Mouse (Mus musculus) limb, embryonic 12.5 days (tissue): ENCODE data around the gene Sfxn1. TPM values are rescaled to one million over a fixed set of nuclear protein-coding genes. Genes with fewer than 3 reads are reported as not detected.

Source experiments
- ATAC-seq: fragments of 200-750 bp; cut with Nextera tagmentation; 2 replicates; pipeline ENCODE4 v1.8.0; 2017; ENCODE audit warnings: low read depth, moderate TSS enrichment; ENCODE audit not compliant: insufficient number of reproducible peaks, insufficient read depth, low FRiP score, low TSS enrichment
- H3K27ac ChIP-seq: fragments of 300-500 bp; sonication (generic); 2 replicates; pipeline ENCODE4 v1.5.1; 2016; ENCODE audit warnings: mild to moderate bottlenecking, moderate library complexity
- H3K27me3 ChIP-seq: fragments of 300-500 bp; sonication (generic); 2 replicates; pipeline ENCODE4 v1.6.1; 2016; ENCODE audit warnings: mild to moderate bottlenecking, moderate library complexity
- H3K36me3 ChIP-seq: fragments of 300-500 bp; sonication (generic); 2 replicates; pipeline ENCODE4 v1.6.1; 2016; ENCODE audit warnings: mild to moderate bottlenecking, moderate library complexity
- H3K4me1 ChIP-seq: fragments of 300-500 bp; sonication (generic); replicated peaks from 2 replicates; pipeline ENCODE4 v1.6.1; 2016
- H3K4me2 ChIP-seq: fragments of 300-500 bp; sonication (generic); 2 replicates; pipeline ENCODE4 v1.6.1; 2016; ENCODE audit warnings: mild to moderate bottlenecking, moderate library complexity
- H3K4me3 ChIP-seq: fragments of 300-500 bp; sonication (generic); replicated peaks from 2 replicates; pipeline ENCODE4 v1.5.1; 2016; ENCODE audit warnings: mild to moderate bottlenecking
- H3K9ac ChIP-seq: fragments of 300-500 bp; sonication (generic); replicated peaks from 2 replicates; pipeline ENCODE4 v1.6.1; 2016; ENCODE audit warnings: mild to moderate bottlenecking, moderate library complexity
- H3K9me3 ChIP-seq: fragments of 300-500 bp; sonication (generic); 2 replicates; pipeline ENCODE4 v1.6.1; 2016; ENCODE audit warnings: mild to moderate bottlenecking, moderate library complexity
- WGBS: fragments of 180-500 bp; shearing (Covaris S2); methylation state at CpG from one replicate; pipeline ENCODE4 v1.1.7; 2016; 5-methylcytosine and 5-hydroxymethylcytosine counted together
- polyA plus RNA-seq: library from polyadenylated mRNA; unstranded; fragments of >200 nt; fragmentation: Nextera tagmentation; extraction: Ambion mirVana; gene quantifications from 2 replicates; pipeline ENCODE4 v1.2.1, GENCODE M21; 2016

The Sfxn1 gene
- 57.0 and 57.6 TPM in 2 replicates for polyA plus RNA-seq

- H3K9ac ChIP-seq, result peak within 1 kb of the TSS; percentile 83
- no peaks in the 10 kb centered on the region for H3K36me3 ChIP-seq
- H3K4me1 ChIP-seq, result peaks cover 11% of the 10 kb centered on the region; the same call in 1 of the 2 replicates
- under 1% methylated on average over 74 of the region's 74 CpGs for WGBS
- H3K27me3 ChIP-seq, result peaks cover 11% of the 10 kb centered on the region; the same call in 1 of the 2 replicates
- peak within 1 kb of the TSS; percentile 69 for H3K4me2 ChIP-seq
- 0 out of 2 replicates have a peak within 1 kb of the TSS, but pooled peaks have one; percentile 25 for H3K27ac ChIP-seq
- peak within 1 kb of the TSS; percentile 67 for H3K4me3 ChIP-seq
- peak; percentile 80 for ATAC-seq
- H3K9me3 ChIP-seq, result no peaks in the 10 kb centered on the region
Observed at GRCm38 (mm10) chr13:54071606-54072331, at the start of gene Sfxn1. Gene Sfxn1, plus strand, starts transcription at chr13:54071869.

- ATAC-seq, result no peak
- WGBS, result 75% methylated on average over 5 of the region's 5 CpGs
- Histone ChIP-seq H3K9me3 (no peaks in the 10 kb centered on the region), H3K4me2 (no peak overlapping the region), H3K4me3 (no peak overlapping the region), H3K27ac (no peak overlapping the region), H3K4me1 (no peaks in the 10 kb centered on the region), H3K36me3 (no peaks in the 10 kb centered on the region), H3K27me3 (peaks cover 8% of the 10 kb centered on the region; the same call in 1 of the 2 replicates), H3K9ac (no peak overlapping the region)
Observed at GRCm38 (mm10) chr13:54023311-54023710, 48.4 kb upstream of the Sfxn1 start.

GRCm38 (mm10) chr13:54027079-54027478, 44.6 kb upstream of the Sfxn1 start:
- H3K27ac ChIP-seq, result no peak overlapping the region
- no peaks in the 10 kb centered on the region for H3K36me3 ChIP-seq
- 85% methylated on average over 7 of the region's 7 CpGs for WGBS
- H3K4me1 ChIP-seq, result no peaks in the 10 kb centered on the region
- H3K27me3 ChIP-seq, result peaks cover 8% of the 10 kb centered on the region; the same call in 1 of the 2 replicates
- H3K4me2 ChIP-seq, result no peak overlapping the region
- no peak overlapping the region for H3K4me3 ChIP-seq
- ATAC-seq, result no peak
- no peaks in the 10 kb centered on the region for H3K9me3 ChIP-seq
- H3K9ac ChIP-seq, result no peak overlapping the region

GRCm38 (mm10) chr13:54033653-54034052, 38.0 kb upstream of the Sfxn1 start:
- no peak overlapping the region for H3K4me3 ChIP-seq
- H3K4me2 ChIP-seq, result no peak overlapping the region
- 90% methylated on average over 4 of the region's 4 CpGs for WGBS
- H3K27ac ChIP-seq, result no peak overlapping the region
- H3K27me3 ChIP-seq, result peaks cover 1% of the 10 kb centered on the region; the same call in 1 of the 2 replicates
- no peak for ATAC-seq
- no peaks in the 10 kb centered on the region for H3K4me1 ChIP-seq
- H3K36me3 ChIP-seq, result no peaks in the 10 kb centered on the region
- no peaks in the 10 kb centered on the region for H3K9me3 ChIP-seq
- no peak overlapping the region for H3K9ac ChIP-seq

- 63% methylated on average over 1 of the region's 1 CpGs for WGBS
- no peak for ATAC-seq
Observed at GRCm38 (mm10) chr13:54035541-54035940, 36.1 kb upstream of the Sfxn1 start.

GRCm38 (mm10) chr13:54037936-54038335, 33.7 kb upstream of the Sfxn1 start:
- Histone ChIP-seq H3K9me3 (no peaks in the 10 kb centered on the region), H3K4me1 (no peaks in the 10 kb centered on the region), H3K9ac (no peak overlapping the region), H3K36me3 (no peaks in the 10 kb centered on the region), H3K4me3 (no peak overlapping the region), H3K27ac (no peak overlapping the region), H3K27me3 (peaks cover 8% of the 10 kb centered on the region; the same call in 1 of the 2 replicates), H3K4me2 (no peak overlapping the region)
- 83% methylated on average over 4 of the region's 4 CpGs for WGBS
- ATAC-seq, result no peak

More at GRCm38 (mm10) chr13:54035541-54035940, 36.1 kb upstream of the Sfxn1 start:
- Histone ChIP-seq H3K9ac (no peak overlapping the region), H3K4me3 (no peak overlapping the region), H3K27me3 (peaks cover 8% of the 10 kb centered on the region; the same call in 1 of the 2 replicates), H3K36me3 (no peaks in the 10 kb centered on the region), H3K4me1 (no peaks in the 10 kb centered on the region), H3K4me2 (no peak overlapping the region), H3K9me3 (no peaks in the 10 kb centered on the region), H3K27ac (no peak overlapping the region)

GRCm38 (mm10) chr13:54040256-54040655, 31.4 kb upstream of the Sfxn1 start:
- no peak for ATAC-seq
- Histone ChIP-seq H3K36me3 (no peaks in the 10 kb centered on the region), H3K27me3 (peaks cover 21% of the 10 kb centered on the region; the same call in 1 of the 2 replicates), H3K27ac (no peak overlapping the region), H3K9me3 (no peaks in the 10 kb centered on the region), H3K4me1 (no peaks in the 10 kb centered on the region), H3K4me2 (no peak overlapping the region), H3K9ac (no peak overlapping the region), H3K4me3 (no peak overlapping the region)
- 82% methylated on average over 2 of the region's 2 CpGs for WGBS

GRCm38 (mm10) chr13:54048679-54049352, 22.9 kb upstream of the Sfxn1 start:
- ATAC-seq, result no peak
- no peak overlapping the region for H3K27ac ChIP-seq
- 83% methylated on average over 7 of the region's 7 CpGs for WGBS
- no peaks in the 10 kb centered on the region for H3K36me3 ChIP-seq
- no peaks in the 10 kb centered on the region for H3K4me1 ChIP-seq
- peaks cover 51% of the 10 kb centered on the region for H3K27me3 ChIP-seq
- H3K4me3 ChIP-seq, result no peak overlapping the region
- no peak overlapping the region for H3K4me2 ChIP-seq
- no peak overlapping the region for H3K9ac ChIP-seq
- H3K9me3 ChIP-seq, result no peaks in the 10 kb centered on the region

GRCm38 (mm10) chr13:54051641-54052040, 20.0 kb upstream of the Sfxn1 start:
- H3K4me2 ChIP-seq, result no peak overlapping the region
- H3K27ac ChIP-seq, result no peak overlapping the region
- no peaks in the 10 kb centered on the region for H3K36me3 ChIP-seq
- H3K4me1 ChIP-seq, result peaks cover 11% of the 10 kb centered on the region
- no peaks in the 10 kb centered on the region for H3K9me3 ChIP-seq
- 72% methylated on average over 7 of the region's 7 CpGs for WGBS
- H3K27me3 ChIP-seq, result peaks cover 70% of the 10 kb centered on the region
- no peak for ATAC-seq
- no peak overlapping the region for H3K4me3 ChIP-seq
- H3K9ac ChIP-seq, result no peak overlapping the region

- H3K4me2 ChIP-seq, result peak overlapping the region; percentile 85
- H3K27ac ChIP-seq, result no peak overlapping the region
- peaks cover 78% of the 10 kb centered on the region for H3K27me3 ChIP-seq
- under 1% methylated on average over 20 of the region's 20 CpGs for WGBS
- H3K9ac ChIP-seq, result peak overlapping the region; percentile 52; the same call in 1 of the 2 replicates
- peak overlapping the region; percentile 45 for H3K4me3 ChIP-seq
- H3K9me3 ChIP-seq, result no peaks in the 10 kb centered on the region
- H3K4me1 ChIP-seq, result peaks cover 11% of the 10 kb centered on the region
- no peak for ATAC-seq
- H3K36me3 ChIP-seq, result no peaks in the 10 kb centered on the region
Observed at GRCm38 (mm10) chr13:54054962-54055361, 16.7 kb upstream of the Sfxn1 start.

- Histone ChIP-seq H3K27ac (no peak within 1 kb of the TSS), H3K9me3 (no peaks in the 10 kb centered on the region), H3K4me1 (peaks cover 11% of the 10 kb centered on the region), H3K27me3 (peaks cover 76% of the 10 kb centered on the region), H3K4me2 (peak within 1 kb of the TSS; percentile 85), H3K9ac (peak within 1 kb of the TSS; percentile 52), H3K36me3 (no peaks in the 10 kb centered on the region), H3K4me3 (peak within 1 kb of the TSS; percentile 45)
- WGBS, result under 1% methylated on average over 31 of the region's 31 CpGs
- no peak for ATAC-seq
Observed at GRCm38 (mm10) chr13:54055448-54055861, 16.2 kb upstream of the Sfxn1 start, which contains the start of gene Drd1. Gene Drd1, minus strand, starts transcription at chr13:54055705.
